Mouse (Mus musculus) kidney, adult 18-20 months (tissue): Measurements from ENCODE around the gene Pnpla6.

Source experiments
- DNase-seq: peaks from one replicate; pipeline ENCODE4 v3.0.0; 2021

Pnpla6 gene

GRCm38 (mm10) chr8:3515260-3515671 lies at the start of gene Pnpla6:
Gene Pnpla6 (plus strand): TSS chr8:3515384.
- peak; percentile 94 for DNase-seq

DNA sequence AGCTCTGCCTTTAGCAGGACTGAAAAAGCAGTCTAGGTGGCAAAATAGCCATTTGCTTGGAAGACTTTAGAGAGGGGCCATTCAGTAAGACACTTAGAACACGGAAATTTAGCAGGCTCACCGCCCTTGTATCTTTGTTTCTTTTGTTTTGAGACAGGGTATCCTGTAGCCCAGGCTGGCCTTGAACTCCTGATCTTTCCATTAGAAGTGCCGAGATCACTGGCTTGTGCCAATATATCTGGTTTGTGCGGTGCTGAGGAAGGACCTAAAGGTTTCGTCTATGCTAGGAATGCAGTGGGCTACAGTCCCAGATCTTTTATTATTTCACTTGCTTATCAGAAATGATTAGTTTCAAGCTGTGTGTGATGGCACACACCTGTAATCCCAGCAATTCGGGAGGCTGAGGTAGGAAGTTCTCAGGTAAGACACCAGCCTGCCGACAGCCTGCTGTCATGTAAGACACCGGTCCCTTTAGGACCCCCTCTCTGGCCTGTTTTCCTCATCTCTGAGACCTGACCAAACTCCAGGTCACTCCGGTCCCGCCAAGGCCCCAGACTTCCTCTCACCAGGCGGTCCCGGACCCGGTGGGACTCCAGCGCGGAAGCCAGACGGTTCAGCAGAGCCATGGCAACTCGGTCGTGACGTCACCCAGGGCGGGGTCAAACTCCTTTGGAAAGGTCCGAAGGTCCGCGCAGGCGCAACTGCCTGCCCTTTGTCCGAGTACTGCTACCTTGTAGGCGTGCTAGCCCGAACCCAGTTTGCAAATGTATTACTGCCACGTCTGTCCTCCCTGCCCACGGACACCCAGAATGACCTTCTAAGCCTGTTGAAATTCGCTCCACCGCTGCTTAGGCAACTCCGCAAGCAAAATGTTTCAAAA lies 47.9 kb upstream of the Pnpla6 start, which contains the start of gene Pex11g:
Pex11g (minus strand) TSS at position 675 of the 880 bp plus-strand sequence.
- peak; percentile 100 for DNase-seq

DNA sequence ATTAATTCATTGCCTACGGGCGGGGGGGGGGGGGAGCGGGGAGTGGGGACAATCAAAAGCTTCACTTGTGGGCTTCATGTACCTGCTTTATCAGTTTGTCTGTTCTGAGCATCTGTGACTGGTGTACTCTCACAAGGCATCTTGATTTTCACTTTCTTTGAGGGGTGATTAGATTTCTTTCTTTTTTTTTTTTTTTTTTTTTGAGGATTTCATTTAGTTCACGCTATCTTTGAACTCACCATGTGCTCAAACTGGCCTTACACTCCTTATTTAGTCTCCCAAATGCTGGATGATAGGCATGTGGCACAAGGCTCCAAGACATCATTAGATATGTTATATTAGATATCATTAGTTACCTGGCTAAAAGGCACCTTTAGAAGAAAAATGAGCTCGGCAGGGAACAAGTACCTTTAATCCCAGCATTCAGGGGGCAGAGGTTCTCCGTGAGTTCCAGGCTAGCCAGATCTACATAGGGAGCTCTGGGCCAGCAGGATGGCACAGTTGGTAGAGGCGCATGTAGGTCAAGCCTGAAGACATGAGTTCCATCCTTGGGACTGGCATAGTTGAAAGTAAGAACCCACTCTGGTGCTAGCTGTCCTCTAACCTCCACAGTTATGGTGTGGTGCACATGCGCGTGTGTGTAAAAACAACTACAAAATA lies 47.2 kb upstream of the Pnpla6 start:
- DNase-seq, result no peak

DNA sequence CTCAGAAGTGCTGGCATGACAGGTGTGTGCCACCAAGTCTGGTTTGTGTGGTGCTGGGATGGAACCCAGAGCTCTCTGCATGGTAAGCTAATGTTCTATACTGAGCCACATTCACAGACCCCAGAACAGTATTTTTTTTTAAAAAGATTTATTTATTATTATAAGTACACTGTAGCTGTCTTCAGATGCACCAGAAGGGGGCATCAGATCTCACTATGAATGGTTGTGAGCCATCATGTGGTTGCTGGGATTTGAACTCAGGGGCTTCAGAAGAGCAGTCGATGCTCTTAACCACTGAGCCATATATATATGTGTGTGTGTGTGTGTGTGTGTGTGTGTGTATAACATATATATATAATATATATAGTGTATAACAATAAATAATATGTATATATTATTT lies 46.3 kb upstream of the Pnpla6 start:
- no peak for DNase-seq

GRCm38 (mm10) chr8:3470562-3470961 lies 44.6 kb upstream of the Pnpla6 start, which contains the start of gene Tex45:
Gene Tex45 (plus strand): TSS chr8:3470862.
- no peak for DNase-seq

GRCm38 (mm10) chr8:3475715-3476429 lies 39.3 kb upstream of the Pnpla6 start:
- DNase-seq, result no peak

GRCm38 (mm10) chr8:3480221-3480785 lies 34.9 kb upstream of the Pnpla6 start:
- DNase-seq, result no peak

DNA sequence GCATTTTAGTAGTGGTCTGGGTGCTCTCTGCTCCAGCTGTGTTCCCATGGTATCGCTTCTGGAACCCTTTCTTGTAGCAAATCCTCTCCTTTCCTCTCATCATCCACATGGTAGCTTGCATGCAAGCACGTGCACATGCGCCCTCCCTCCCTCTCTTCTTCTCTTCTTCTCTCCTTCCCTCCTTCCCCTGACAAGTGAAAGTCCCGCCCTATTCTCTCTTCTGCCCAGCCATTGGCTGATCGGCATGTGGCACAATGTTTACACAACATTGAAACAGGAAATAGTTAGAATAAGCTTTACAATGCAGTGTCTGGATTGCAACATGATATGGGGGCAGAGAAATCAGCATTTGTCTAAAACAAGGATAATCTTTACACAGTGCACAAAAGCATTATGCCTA lies 33.6 kb upstream of the Pnpla6 start:
- no peak for DNase-seq

DNA sequence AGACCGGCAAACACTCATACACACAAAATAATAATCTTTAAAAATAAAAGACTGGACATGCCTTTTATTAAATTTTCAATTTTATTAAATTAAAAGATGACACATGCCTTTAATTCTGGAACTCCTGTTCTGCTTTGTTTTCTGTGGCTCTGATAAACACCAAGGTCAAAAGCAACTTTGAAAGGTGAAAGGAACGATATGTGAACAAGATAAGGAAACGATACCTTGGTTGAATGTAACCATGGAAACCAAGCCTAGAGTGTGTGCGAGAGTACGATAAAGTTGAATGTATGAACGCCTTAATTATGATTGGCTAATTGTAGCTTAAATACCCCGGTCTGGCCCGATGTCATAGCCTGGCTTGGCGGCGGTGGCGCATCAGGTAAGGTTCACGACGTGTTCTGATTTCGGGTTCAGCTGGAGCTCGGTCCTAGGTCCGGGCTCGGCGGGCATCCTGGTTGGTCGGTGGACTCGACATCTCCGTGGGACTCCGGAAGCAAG lies 32.9 kb upstream of the Pnpla6 start:
- DNase-seq, result no peak

- no peak for DNase-seq
These were observed 31.6 kb upstream of the Pnpla6 start for GRCm38 (mm10) chr8:3483546-3483945.

GRCm38 (mm10) chr8:3485192-3485591 lies 30.0 kb upstream of the Pnpla6 start:
- no peak for DNase-seq

DNA sequence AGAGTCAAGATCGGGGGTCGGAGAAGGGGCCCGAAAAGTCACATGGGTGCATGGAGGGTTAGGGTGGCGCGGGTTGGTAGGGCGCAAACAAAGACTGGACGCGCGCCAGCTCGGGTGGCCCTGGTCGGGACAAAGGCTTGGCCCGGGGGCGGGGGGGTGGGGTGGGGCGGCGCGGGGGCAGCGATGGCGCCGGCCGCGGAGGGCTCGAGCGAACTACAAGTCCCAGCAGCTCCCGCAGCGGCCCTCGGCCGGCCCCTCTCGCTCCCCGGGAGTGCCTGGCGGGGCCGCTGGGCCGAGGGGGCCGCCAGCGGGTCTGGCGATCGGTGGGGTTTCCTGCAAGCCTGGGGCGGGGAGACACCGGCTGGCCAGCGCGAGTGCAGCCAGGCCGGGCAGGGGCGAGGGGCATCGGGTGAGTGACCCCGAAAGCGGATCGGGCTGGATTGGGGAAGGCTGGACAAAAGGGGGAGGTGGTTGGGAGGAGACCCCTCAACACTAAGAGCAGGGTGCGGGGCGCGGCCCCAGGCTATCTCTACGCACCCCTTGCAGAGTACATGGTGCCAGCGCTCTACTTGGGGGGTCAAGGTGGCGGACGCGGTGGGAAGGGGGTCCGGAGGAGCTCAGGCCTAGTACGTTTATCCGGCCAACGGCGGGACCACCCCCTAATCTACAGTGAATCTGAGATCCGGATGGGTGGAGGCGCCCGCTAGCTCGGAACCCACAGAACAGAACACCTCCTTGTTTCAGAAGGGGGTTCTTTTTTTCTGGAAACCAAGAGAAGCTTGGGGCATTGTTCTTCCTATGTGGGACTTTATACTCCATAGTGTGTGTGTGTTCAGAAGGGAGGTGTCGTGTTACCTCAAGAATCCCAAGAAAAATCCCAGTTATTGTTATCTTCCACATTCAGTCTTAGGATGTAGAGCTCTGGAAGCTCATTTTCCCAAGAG lies 22.0 kb upstream of the Pnpla6 start, which contains the start of gene Zfp358:
Zfp358 (plus strand) TSS at position 238 of the 944 bp plus-strand sequence.
- DNase-seq, result peak; percentile 71

DNA sequence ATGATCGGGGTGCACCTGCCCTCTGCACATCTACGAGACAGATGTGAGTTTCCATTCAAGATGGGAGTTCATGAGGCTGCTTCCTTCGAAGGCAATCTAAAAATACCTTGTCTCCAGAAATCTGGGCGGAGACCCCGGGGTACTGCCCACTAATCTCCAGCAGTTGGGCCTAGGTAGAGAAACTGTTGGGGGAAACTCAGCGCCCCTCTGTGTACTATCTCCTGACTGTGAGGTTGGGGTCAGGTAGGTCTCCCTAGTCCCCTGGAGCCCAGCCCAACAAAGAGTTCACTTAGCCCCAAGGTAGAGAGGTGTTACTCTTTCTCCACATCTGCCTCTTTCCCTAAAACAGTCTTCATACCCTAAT lies 21.4 kb upstream of the Pnpla6 start:
- no peak for DNase-seq

- no peak for DNase-seq
These were observed 19.4 kb upstream of the Pnpla6 start for GRCm38 (mm10) chr8:3495578-3496427.

DNA sequence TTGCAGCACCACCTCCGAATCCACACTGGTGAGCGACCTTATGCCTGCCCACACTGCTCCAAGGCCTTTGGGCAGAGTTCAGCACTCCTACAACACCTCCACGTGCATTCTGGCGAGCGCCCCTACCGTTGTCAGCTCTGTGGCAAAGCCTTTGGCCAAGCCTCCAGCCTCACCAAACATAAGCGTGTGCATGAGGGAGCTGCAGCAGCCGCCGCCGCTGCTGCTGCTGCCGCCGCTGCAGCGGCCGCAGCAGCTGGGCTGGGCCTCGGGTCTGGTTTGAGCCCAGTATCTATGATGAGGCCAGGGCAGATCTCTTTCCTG lies 18.8 kb upstream of the Pnpla6 start:
- no peak for DNase-seq

DNA sequence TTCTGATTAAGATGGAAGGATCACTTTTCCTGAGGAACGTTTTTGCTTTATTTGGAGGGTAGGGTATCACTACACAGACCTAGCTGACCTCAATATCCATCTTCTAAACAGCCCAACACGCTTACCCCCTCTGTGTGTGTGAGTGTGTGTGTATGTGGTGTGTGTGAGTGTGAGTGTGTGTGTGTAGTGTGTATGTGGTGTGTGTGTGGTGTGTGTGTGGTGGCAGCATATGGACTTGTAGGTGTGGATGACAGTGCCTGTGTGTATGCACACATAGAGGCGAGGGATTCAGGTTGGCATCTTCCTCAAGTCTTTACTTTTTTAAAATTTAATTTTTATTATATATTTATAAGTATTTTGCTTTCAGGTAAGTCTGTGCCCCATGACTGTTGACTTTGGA lies 16.6 kb upstream of the Pnpla6 start:
- DNase-seq, result no peak

GRCm38 (mm10) chr8:3499751-3500150 lies 15.4 kb upstream of the Pnpla6 start:
- no peak for DNase-seq

GRCm38 (mm10) chr8:3500235-3501090 lies 14.7 kb upstream of the Pnpla6 start, which contains the start of gene Mcoln1:
Gene Mcoln1 (plus strand): TSS chr8:3500457.
- DNase-seq, result peak; percentile 99

GRCm38 (mm10) chr8:3502217-3502616 lies 13.0 kb upstream of the Pnpla6 start:
- no peak for DNase-seq
